Mouse (Mus musculus) kidney, embryonic 15.5 days (tissue): ENCODE data around the gene Vps8. TPM values are rescaled to one million over a fixed set of nuclear protein-coding genes. Genes with fewer than 3 reads are reported as not detected.

ENCODE experiments used
- ATAC-seq: fragments of 200-750 bp; cut with Nextera tagmentation; replicated peaks from 2 replicates; pipeline ENCODE4 v1.8.0; 2017; ENCODE audit warnings: moderate TSS enrichment; ENCODE audit not compliant: low FRiP score
- H3K27ac ChIP-seq: fragments of 300-500 bp; sonication (generic); 2 replicates; pipeline ENCODE4 v1.5.1; 2015; ENCODE audit warnings: mild to moderate bottlenecking, inconsistent platforms
- H3K27me3 ChIP-seq: fragments of 300-500 bp; sonication (generic); 2 replicates; pipeline ENCODE4 v1.6.1; 2015; ENCODE audit warnings: inconsistent platforms
- H3K36me3 ChIP-seq: fragments of 300-500 bp; sonication (generic); 2 replicates; pipeline ENCODE4 v1.6.1; 2015; ENCODE audit warnings: inconsistent platforms
- H3K4me1 ChIP-seq: fragments of 300-500 bp; sonication (generic); 2 replicates; pipeline ENCODE4 v1.6.1; 2015; ENCODE audit warnings: inconsistent platforms
- H3K4me2 ChIP-seq: fragments of 300-500 bp; sonication (generic); 2 replicates; pipeline ENCODE4 v1.6.1; 2015; ENCODE audit warnings: moderate library complexity, mild to moderate bottlenecking, inconsistent platforms
- H3K4me3 ChIP-seq: fragments of 300-500 bp; sonication (generic); replicated peaks from 2 replicates; pipeline ENCODE4 v1.5.1; 2015; ENCODE audit warnings: mild to moderate bottlenecking, inconsistent platforms
- H3K9ac ChIP-seq: fragments of 300-500 bp; sonication (generic); 2 replicates; pipeline ENCODE4 v1.6.1; 2015; ENCODE audit warnings: mild to moderate bottlenecking, inconsistent platforms
- H3K9me3 ChIP-seq: fragments of 300-500 bp; sonication (generic); replicated peaks from 2 replicates; pipeline ENCODE4 v1.6.1; 2016; ENCODE audit warnings: inconsistent platforms
- WGBS: fragments of 180-500 bp; shearing (Covaris S2); methylation state at CpG from one replicate; pipeline ENCODE4 v1.1.7; 2015; ENCODE audit warnings: mixed read lengths; 5-methylcytosine and 5-hydroxymethylcytosine counted together
- polyA plus RNA-seq: library from polyadenylated mRNA; unstranded; fragments of >200 nt; fragmentation: Nextera tagmentation; extraction: Ambion mirVana; gene quantifications from 2 replicates; pipeline ENCODE4 v1.2.1, GENCODE M21; 2015

Vps8 gene
- polyA plus RNA-seq, 1 experiment from 2014 or later, result 15.5 TPM

DNA sequence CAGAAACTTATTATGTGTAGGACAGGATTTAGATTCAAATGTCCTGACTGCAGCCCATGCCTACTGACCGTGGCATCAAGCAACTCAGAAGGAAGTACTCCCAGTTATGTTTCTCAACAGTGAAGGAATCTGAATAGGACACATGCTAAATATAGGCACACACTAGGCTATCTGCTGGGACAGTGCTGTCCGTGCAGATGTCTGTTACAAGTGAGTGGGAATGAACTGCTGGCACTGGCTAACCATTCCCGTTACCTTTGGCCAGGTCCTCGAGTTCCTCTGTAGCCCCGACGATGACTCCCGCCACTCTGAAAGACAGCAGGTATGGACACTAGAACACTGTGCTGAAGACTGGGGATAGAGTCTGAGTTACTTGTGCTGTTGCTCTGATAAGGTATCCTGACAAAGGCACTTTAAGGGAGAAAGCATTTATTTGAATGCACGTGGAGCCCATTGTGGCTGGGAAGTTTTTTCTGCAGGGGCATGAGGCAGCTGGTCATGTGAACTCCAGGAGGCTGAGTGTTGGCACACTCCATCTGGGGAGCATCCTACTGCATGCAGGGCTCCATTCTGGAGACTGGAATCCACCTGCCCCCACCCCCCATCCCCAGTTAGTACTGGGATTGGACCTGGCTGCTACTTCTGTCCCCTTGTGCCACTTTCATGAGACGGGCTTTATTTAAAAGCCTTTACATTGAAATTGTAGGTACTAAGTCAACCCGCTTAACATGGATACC is 104.5 kb downstream of the Vps8 start:
- no peak overlapping the region for H3K9ac ChIP-seq
- 86% methylated on average over 10 of the region's 10 CpGs for WGBS
- H3K27ac ChIP-seq, result no peak overlapping the region
- no peaks in the 10 kb centered on the region for H3K9me3 ChIP-seq
- ATAC-seq, result no peak
- H3K4me3 ChIP-seq, result no peak overlapping the region
- no peaks in the 10 kb centered on the region for H3K4me1 ChIP-seq
- no peaks in the 10 kb centered on the region for H3K27me3 ChIP-seq
- H3K4me2 ChIP-seq, result no peak overlapping the region
- peaks cover 6% of the 10 kb centered on the region; the same call in 1 of the 2 replicates for H3K36me3 ChIP-seq

DNA sequence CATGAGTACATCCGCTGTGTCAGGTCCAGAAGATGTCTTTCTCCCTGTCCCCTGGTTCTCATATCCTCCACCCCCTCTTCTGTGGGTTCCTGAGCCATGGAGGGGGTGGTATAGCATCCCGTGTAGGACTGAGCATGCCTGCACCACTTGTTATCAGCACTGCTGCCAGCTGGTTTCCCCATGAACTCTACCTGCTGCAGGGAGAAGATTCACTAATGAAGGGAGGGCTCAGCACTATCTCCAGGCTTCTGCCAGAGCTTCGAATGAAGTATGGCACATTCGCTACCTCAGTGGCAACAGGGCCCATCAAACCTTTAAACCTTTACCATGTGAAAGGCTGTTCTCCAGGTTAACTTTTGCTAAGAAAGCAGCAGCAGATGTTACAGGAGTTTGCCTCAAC is 110.6 kb downstream of the Vps8 start:
- Histone ChIP-seq H3K9me3 (no peaks in the 10 kb centered on the region), H3K36me3 (0 out of 2 replicates have a peak, but pooled peaks cover 3% of the 10 kb centered on the region), H3K4me1 (0 out of 2 replicates have a peak, but pooled peaks cover 3% of the 10 kb centered on the region), H3K9ac (no peak overlapping the region), H3K4me3 (no peak overlapping the region), H3K27me3 (no peaks in the 10 kb centered on the region), H3K27ac (no peak overlapping the region), H3K4me2 (no peak overlapping the region)
- 84% methylated on average over 4 of the region's 4 CpGs for WGBS
- no peak for ATAC-seq

DNA sequence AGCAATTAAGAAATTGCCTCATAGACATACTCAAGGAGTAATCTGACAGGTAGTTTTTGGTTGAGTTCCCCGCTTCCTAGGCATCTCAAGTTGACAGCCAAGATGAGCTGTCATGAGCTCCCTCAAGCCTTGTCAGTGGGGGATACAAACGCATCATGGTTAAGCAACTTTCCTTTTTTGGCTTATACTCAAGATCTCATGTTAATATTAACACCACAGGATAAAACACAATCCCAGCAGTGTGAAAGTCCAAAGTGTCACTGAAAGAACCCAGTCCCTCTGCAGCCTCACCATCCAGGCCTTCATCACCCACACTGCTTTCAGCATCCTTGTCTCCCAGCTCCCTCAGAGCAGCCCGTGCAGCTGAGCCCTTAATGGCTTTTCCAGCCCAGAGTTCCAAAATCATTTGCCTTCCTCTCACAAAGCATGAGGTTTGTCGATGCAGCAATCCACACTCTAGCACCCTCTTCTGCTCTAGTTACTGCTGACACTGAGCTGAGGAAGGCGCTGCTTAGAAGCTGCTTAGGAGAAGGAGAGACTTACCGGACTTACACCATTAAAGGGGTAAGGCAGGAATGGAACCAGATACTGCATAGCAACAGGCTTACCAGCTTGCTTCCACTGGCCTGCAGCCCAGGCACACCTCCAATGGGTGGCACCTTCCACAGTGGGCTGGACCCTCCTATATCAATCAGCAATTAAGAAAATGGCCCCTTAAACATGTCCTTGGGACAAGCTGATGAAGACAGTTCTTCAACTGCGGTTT is 113.5 kb downstream of the Vps8 start:
- Histone ChIP-seq H3K4me3 (no peak overlapping the region), H3K4me2 (no peak overlapping the region), H3K9me3 (no peaks in the 10 kb centered on the region), H3K4me1 (0 out of 2 replicates have a peak, but pooled peaks cover 3% of the 10 kb centered on the region), H3K27me3 (no peaks in the 10 kb centered on the region), H3K9ac (no peak overlapping the region), H3K27ac (no peak overlapping the region), H3K36me3 (0 out of 2 replicates have a peak, but pooled peaks cover 3% of the 10 kb centered on the region)
- ATAC-seq, result no peak
- WGBS, result 71% methylated on average over 7 of the region's 7 CpGs

DNA sequence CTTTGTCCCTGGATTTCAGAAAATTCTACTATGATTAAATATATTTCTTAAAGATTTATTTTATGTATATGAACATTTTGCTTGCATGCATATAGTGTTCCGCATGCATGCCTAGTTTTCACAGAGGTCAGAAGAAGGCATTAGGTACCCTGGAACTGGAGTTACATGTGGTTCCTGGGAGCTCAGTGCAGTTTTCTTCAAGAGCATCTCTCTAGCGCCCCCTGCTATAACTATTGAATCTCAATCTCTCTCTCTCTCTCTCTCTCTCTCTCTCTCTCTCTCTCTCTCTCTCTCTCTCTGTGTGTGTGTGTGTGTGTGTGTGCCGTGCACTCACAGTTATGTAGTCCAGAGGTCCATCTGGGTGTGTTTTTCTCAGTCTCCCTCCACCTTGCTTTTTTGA is 114.4 kb downstream of the Vps8 start:
- Histone ChIP-seq H3K4me3 (no peak overlapping the region), H3K27ac (no peak overlapping the region), H3K36me3 (0 out of 2 replicates have a peak, but pooled peaks cover 3% of the 10 kb centered on the region), H3K9ac (no peak overlapping the region), H3K4me1 (0 out of 2 replicates have a peak, but pooled peaks cover 3% of the 10 kb centered on the region), H3K27me3 (no peaks in the 10 kb centered on the region), H3K9me3 (no peaks in the 10 kb centered on the region), H3K4me2 (no peak overlapping the region)
- no peak for ATAC-seq
- WGBS, result 60% methylated on average over 3 of the region's 3 CpGs

DNA sequence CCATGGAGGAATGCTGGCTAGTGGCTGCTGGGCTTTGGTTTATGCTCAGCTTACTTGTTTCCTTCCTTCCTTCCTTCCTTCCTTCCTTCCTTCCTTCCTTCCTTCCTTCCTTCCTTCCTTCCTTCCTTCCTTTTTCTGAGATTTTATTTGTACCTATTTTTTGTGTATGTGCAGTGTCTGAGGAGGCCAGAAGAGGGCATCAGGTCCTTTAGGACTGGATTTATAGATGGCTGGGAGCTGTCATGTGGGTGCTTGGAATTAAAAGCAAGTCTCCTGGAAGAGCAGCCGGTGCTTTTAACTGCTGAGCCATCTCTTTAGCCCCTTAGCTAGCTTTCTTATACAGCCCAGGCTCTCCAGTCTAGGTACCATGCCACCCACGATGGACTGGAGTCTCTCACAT is 116.0 kb downstream of the Vps8 start:
- no peaks in the 10 kb centered on the region for H3K27me3 ChIP-seq
- 46% methylated on average over 2 of the region's 2 CpGs for WGBS

DNA sequence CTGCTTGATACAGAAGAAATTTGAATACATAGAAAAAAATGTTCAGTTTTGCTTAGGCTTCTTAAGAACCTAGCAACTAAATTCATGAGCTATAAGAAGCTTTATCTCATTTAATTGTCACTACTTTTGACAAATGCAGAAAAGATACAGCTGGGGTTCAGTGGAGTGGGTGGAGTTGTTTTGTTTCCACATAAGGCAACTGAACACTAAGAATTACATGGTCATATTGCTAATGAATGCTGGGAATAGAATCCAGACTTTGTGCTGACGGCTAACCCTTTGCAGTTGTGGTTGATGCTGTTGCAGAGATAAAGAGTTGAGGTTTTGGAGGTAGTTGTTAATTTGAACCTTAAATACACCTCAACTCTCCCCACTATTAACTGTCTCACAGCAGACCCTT is 119.6 kb downstream of the Vps8 start:
- Histone ChIP-seq H3K36me3 (0 out of 2 replicates have a peak, but pooled peaks cover 3% of the 10 kb centered on the region), H3K4me3 (no peak overlapping the region), H3K9ac (no peak overlapping the region), H3K27ac (no peak overlapping the region), H3K4me1 (0 out of 2 replicates have a peak, but pooled peaks cover 3% of the 10 kb centered on the region), H3K27me3 (no peaks in the 10 kb centered on the region), H3K9me3 (no peaks in the 10 kb centered on the region), H3K4me2 (no peak overlapping the region)
- whole genome bisulfite sequencing, result 85% methylated on average over 1 of the region's 1 CpGs
- no peak for ATAC-seq

More for the DNA sequence above, 116.0 kb downstream of the Vps8 start:
- Histone ChIP-seq H3K4me2 (no peak overlapping the region), H3K27ac (no peak overlapping the region), H3K4me3 (no peak overlapping the region), H3K9me3 (no peaks in the 10 kb centered on the region), H3K4me1 (0 out of 2 replicates have a peak, but pooled peaks cover 3% of the 10 kb centered on the region), H3K36me3 (0 out of 2 replicates have a peak, but pooled peaks cover 3% of the 10 kb centered on the region), H3K9ac (no peak overlapping the region)
- no peak for ATAC-seq

DNA sequence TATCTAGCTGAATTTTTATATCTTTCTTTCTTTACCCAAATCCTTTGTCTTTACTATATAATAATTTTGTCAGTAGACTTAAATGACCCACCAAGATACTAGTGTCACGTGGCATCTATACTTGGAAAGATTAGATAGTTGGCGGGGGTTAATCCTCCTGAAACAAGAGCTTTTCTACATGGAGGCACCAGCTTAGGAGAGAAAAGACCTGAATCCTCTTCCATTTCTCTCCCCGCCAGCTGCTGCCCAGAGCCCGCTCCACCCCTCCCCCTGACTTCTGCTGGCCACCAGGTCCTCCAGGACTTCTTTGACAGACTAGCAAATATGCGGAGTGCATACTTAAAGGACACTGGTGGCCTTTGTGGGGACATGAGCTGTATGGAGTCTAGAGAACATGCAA is 124.5 kb downstream of the Vps8 start:
- WGBS, result 87% methylated on average over 5 of the region's 5 CpGs
- Histone ChIP-seq H3K4me2 (no peak overlapping the region), H3K9ac (no peak overlapping the region), H3K36me3 (no peaks in the 10 kb centered on the region), H3K9me3 (no peaks in the 10 kb centered on the region), H3K27ac (no peak overlapping the region), H3K4me1 (no peaks in the 10 kb centered on the region), H3K27me3 (no peaks in the 10 kb centered on the region), H3K4me3 (no peak overlapping the region)
- no peak for ATAC-seq

DNA sequence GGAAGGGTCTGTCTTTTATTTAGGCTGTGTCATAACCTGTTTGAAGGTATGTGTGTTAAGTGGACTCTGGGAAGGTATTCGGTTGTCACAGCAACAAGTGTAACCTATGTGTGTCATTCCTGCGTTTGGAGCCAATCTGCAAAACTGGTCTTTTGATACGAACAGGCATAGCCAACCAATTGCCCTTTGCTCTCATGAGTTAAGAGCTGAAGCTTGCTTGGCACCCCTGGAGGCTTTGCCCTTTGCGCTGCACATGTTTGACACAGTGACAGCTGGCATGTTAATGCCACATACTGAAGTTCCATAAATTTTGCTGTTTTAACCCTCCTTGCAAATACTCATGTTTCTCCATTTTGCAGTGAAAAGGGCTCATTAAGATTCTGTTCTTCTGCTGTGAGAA is 126.8 kb downstream of the Vps8 start:
- no peaks in the 10 kb centered on the region for H3K27me3 ChIP-seq
- no peaks in the 10 kb centered on the region for H3K4me1 ChIP-seq
- H3K27ac ChIP-seq, result no peak overlapping the region
- H3K9me3 ChIP-seq, result no peaks in the 10 kb centered on the region
- H3K9ac ChIP-seq, result no peak overlapping the region
- H3K4me3 ChIP-seq, result no peak overlapping the region
- no peak for ATAC-seq
- no peak overlapping the region for H3K4me2 ChIP-seq
- 80% methylated on average over 4 of the region's 4 CpGs for WGBS
- 0 out of 2 replicates have a peak, but pooled peaks cover 4% of the 10 kb centered on the region for H3K36me3 ChIP-seq

DNA sequence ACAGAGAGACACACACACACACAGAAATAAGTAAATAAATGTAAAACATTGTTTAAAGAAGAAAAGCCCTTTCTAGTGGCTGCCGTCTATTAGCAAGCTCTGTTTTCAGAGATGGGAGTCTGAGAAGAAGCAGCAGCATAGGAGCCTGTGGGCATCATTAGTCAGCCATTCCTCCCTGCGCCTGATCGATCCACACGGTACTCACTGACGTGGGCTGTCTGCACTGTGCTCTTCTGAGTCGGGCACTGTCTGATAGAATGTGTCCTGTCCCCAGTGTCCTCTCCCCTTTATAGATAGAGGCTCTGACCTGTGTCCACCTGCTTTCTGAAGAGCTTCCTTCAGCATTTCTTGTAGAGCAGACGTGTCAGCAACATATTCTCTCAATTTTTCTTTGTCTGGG is 127.5 kb downstream of the Vps8 start:
- Histone ChIP-seq H3K9me3 (no peaks in the 10 kb centered on the region), H3K4me1 (no peaks in the 10 kb centered on the region), H3K9ac (no peak overlapping the region), H3K36me3 (0 out of 2 replicates have a peak, but pooled peaks cover 4% of the 10 kb centered on the region), H3K27ac (no peak overlapping the region), H3K27me3 (no peaks in the 10 kb centered on the region), H3K4me3 (no peak overlapping the region), H3K4me2 (no peak overlapping the region)
- ATAC-seq, result no peak
- WGBS, result 78% methylated on average over 7 of the region's 7 CpGs

DNA sequence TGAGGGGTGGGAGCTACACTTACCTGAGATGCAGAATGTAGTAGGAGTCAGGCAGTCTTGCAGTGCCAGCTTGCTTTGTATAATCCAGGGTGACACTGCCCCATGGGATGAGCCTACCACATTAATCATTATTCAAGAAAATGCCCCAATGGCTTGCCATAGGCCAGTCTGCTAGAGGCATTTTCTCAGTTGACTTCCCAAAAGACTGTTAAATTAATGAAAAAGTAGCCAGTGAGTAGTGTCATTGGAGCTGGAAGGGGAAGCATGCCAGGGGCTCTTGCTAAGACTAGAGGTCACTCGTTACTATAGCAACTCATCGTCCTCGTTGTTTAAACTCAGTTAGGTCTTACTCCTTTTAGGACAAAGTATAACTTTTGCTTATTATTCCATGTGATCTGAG is 130.6 kb downstream of the Vps8 start:
- Histone ChIP-seq H3K4me2 (no peak overlapping the region), H3K4me3 (no peak overlapping the region), H3K27me3 (no peaks in the 10 kb centered on the region), H3K9ac (no peak overlapping the region), H3K36me3 (0 out of 2 replicates have a peak, but pooled peaks cover 4% of the 10 kb centered on the region), H3K4me1 (no peaks in the 10 kb centered on the region), H3K9me3 (no peaks in the 10 kb centered on the region), H3K27ac (no peak overlapping the region)
- no peak for ATAC-seq
- 81% methylated on average over 3 of the region's 3 CpGs for WGBS

DNA sequence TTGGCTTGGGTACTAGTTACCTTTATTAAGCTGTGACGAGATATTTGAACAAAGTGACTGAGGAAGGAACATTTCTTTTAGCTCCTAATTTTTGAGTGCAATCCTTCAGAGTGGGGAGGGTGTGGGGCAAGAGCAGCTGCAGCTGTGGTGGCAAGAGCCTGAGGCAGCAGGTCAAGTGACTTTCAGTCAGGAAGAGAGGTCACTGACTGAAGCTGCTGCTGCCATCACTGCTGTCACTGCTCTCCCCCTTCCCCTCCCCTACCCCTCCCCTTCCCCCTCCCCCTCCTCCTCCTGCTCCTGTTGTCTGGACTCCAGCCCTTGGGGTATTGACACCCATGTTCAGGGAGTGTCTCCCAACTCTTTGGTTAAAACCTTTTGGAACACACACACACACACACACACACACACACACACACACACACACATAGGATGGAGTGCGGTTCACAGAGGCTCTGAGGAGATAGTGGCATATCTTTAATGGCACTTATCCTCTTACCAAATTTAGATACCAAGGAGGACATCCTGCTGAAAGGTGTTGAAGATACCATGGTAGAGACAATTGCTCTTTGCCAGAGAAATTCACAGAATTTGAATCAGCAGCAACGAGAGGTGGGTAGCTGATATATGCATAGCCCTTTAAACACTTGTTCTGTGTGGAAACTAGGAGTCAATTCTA is 139.8 kb downstream of the Vps8 start:
- H3K4me3 ChIP-seq, result no peak overlapping the region

DNA sequence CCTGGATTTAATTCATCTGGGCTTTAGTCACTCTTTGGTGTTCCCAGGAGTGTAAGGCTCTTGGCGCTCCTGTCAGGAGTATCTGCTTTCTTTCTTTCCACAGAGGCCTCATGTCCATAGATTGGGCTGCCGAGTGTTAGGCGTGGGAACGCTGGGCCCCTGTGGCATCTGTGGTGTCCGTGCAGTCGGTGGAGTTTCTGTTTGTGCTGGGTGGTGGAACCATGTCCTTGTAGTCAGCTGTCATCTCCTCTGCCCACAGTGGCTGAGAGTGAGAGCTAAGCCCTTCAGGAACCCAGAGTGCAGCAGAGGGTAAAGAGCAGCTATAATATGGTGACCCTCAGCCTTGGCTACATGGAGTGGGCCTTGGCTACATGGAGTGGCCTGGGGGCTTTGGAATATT is 140.4 kb downstream of the Vps8 start:
- no peak overlapping the region for H3K4me3 ChIP-seq
- 89% methylated on average over 6 of the region's 6 CpGs for WGBS

More for the DNA sequence above, 139.8 kb downstream of the Vps8 start:
- WGBS, result 82% methylated on average over 3 of the region's 3 CpGs
- Histone ChIP-seq H3K27me3 (no peaks in the 10 kb centered on the region), H3K4me2 (no peak overlapping the region), H3K9ac (no peak overlapping the region), H3K36me3 (peaks cover 5% of the 10 kb centered on the region; the same call in 1 of the 2 replicates), H3K4me1 (no peaks in the 10 kb centered on the region), H3K9me3 (no peaks in the 10 kb centered on the region), H3K27ac (no peak overlapping the region)
- no peak for ATAC-seq

More for the DNA sequence above, 140.4 kb downstream of the Vps8 start:
- Histone ChIP-seq H3K27ac (no peak overlapping the region), H3K4me1 (no peaks in the 10 kb centered on the region), H3K36me3 (peaks cover 5% of the 10 kb centered on the region; the same call in 1 of the 2 replicates), H3K27me3 (no peaks in the 10 kb centered on the region), H3K9me3 (no peaks in the 10 kb centered on the region), H3K4me2 (no peak overlapping the region), H3K9ac (no peak overlapping the region)
- ATAC-seq, result no peak
